Mouse (Mus musculus) heart, embryonic 11.5 days (tissue): ENCODE results near the gene Zfp575. TPM values are rescaled to one million over a fixed set of nuclear protein-coding genes. Genes with fewer than 3 reads are reported as not detected.
"Not testable (repeated sequence)": the region's sequence is repeated elsewhere in the genome, so short reads cannot be mapped to it uniquely, and the experiment has no call there.

Experiments
- ATAC-seq: fragments of 200-750 bp; cut with Nextera tagmentation; replicated peaks from 2 replicates; pipeline ENCODE4 v1.8.0; 2017; ENCODE audit warnings: moderate library complexity; ENCODE audit not compliant: insufficient number of reproducible peaks, low FRiP score, low TSS enrichment
- H3K27ac ChIP-seq: fragments of 300-500 bp; sonication (generic); 2 replicates; pipeline ENCODE4 v1.5.1; 2014; ENCODE audit warnings: mild to moderate bottlenecking, low read depth, low read length
- H3K27me3 ChIP-seq: fragments of 300-500 bp; sonication (generic); 2 replicates; pipeline ENCODE4 v1.6.1; 2014; ENCODE audit warnings: mild to moderate bottlenecking, low read length, mixed read lengths; ENCODE audit not compliant: control insufficient read depth, insufficient read depth
- H3K36me3 ChIP-seq: fragments of 300-500 bp; sonication (generic); 2 replicates; pipeline ENCODE4 v1.6.1; 2014; ENCODE audit warnings: mild to moderate bottlenecking, low read length, moderate library complexity, mixed read lengths; ENCODE audit not compliant: control insufficient read depth, insufficient read depth
- H3K4me1 ChIP-seq: fragments of 300-500 bp; sonication (generic); 2 replicates; pipeline ENCODE4 v1.6.1; 2014; ENCODE audit warnings: low read length; ENCODE audit not compliant: control insufficient read depth, insufficient read depth
- H3K4me2 ChIP-seq: fragments of 300-500 bp; sonication (generic); 2 replicates; pipeline ENCODE4 v1.6.1; 2014; ENCODE audit warnings: mild to moderate bottlenecking, moderate library complexity
- H3K4me3 ChIP-seq: fragments of 300-500 bp; sonication (generic); 2 replicates; pipeline ENCODE4 v1.5.1; 2014; ENCODE audit warnings: low read depth, low read length
- H3K9ac ChIP-seq: fragments of 300-500 bp; sonication (generic); 2 replicates; pipeline ENCODE4 v1.6.1; 2014; ENCODE audit warnings: mild to moderate bottlenecking, low read depth, low read length, moderate library complexity
- H3K9me3 ChIP-seq: fragments of 300-500 bp; sonication (generic); replicated peaks from 2 replicates; pipeline ENCODE4 v1.6.1; 2016; ENCODE audit warnings: low read length; ENCODE audit not compliant: control insufficient read depth
- WGBS: fragments of 180-500 bp; shearing (Covaris S2); extraction: QIAGEN DNeasy Blood & Tissue Kit; methylation state at CpG from one replicate; pipeline ENCODE4 v1.1.7; 2014; ENCODE audit not compliant: insufficient replicate concordance; 5-methylcytosine and 5-hydroxymethylcytosine counted together
- polyA plus RNA-seq: library from polyadenylated mRNA; unstranded; fragments of >200 nt; fragmentation: Nextera tagmentation; extraction: Ambion mirVana; gene quantifications from 2 replicates; pipeline ENCODE4 v1.2.1, GENCODE M21; 2014

The Zfp575 gene
- polyA plus RNA-seq, 1 experiment from 2014 or later, result 0.42 TPM

DNA sequence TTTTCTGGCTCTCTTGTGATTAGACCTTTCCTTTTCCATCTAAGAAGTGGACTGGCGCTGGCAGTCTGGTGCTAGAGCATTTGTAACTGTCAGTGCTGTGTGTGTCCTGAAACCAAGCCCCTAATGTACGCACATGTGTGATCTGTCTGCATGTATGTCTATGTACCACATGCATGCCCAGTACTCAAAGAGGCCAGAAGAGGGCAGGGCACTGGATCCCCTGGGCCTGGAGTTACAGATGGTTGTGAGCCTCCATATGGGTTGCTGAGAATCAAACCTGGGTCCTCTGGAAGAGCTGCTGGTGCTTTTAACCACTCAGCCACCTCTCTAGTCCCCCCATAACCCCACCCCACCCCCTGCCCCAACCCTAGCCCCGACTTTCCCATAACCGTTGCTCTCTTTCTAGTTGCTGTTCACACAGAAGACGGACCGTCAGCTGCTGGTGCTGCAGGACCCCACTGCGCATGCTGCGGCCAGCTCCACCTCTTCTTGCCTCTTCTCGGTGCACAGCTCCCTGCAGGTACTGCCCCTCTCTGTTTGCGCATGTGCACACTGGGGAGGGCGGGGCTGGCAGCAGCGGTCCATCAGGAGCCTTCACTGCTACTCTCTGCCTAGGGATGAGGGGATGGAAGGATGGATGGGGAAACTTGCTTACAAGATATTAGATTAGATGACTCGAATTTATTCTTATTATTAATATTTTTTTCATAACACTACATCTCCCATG lies 32.4 kb upstream of the Zfp575 start:
- no peaks in the 10 kb centered on the region for H3K4me1 ChIP-seq
- no peak for ATAC-seq
- peaks cover 3% of the 10 kb centered on the region; the same call in 1 of the 2 replicates for H3K27me3 ChIP-seq
- H3K4me2 ChIP-seq, result no peak overlapping the region
- no peaks in the 10 kb centered on the region for H3K36me3 ChIP-seq
- H3K27ac ChIP-seq, result no peak overlapping the region
- H3K9me3 ChIP-seq, result peaks cover 5% of the 10 kb centered on the region; the same call in 1 of the 2 replicates
- WGBS, result 41% methylated on average over 13 of the region's 13 CpGs
- no peak overlapping the region for H3K4me3 ChIP-seq
- no peak overlapping the region for H3K9ac ChIP-seq

DNA sequence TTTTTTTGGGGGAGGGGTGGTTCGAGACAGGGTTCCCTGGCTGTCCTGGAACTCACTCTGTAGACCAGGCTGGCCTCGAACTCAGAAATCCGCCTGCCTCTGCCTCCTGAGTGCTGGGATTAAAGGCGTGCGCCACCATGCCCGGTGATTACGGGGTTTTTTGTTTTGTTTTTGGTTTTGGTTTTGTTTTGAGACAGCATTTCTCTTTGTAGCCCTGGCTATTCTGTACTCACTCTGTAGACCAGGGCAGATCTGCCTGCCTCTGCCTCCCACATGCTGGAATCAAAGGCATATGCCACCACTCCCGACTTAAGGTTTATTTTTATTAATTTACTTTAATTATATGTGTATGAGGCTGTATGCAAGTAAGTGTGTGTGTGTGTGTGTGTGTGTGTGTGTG lies 30.9 kb upstream of the Zfp575 start:
- 85% methylated on average over 8 of the region's 8 CpGs for WGBS
- H3K36me3 ChIP-seq, H3K27me3 ChIP-seq, H3K4me3 ChIP-seq, H3K27ac ChIP-seq, H3K9me3 ChIP-seq, H3K4me1 ChIP-seq, H3K4me2 ChIP-seq, ATAC-seq, H3K9ac ChIP-seq: not testable (repeated sequence)

DNA sequence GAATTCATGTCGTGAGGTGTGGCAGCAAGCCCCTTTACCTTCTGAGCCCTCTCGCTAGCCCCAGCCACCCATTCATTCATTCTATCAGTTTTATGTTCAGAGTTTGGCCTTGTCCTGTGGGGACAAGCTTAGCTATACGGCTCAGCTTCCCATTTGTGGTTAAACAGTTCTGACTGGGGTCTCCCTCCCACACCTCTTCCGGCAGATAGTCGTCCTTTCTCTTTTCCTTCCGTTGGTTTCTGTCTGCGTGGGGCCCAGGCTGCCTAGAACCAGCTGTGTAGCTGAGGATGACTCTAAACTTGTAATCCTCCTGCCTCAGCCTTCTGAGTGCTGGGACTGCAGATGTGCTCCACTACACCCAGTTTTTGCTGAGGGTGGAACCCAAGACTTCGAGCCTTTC lies 30.3 kb upstream of the Zfp575 start:
- Histone ChIP-seq H3K9ac (no peak overlapping the region), H3K36me3 (no peaks in the 10 kb centered on the region), H3K4me3 (no peak overlapping the region), H3K4me1 (no peaks in the 10 kb centered on the region), H3K27ac (no peak overlapping the region), H3K9me3 (peaks cover 3% of the 10 kb centered on the region; the same call in 1 of the 2 replicates), H3K27me3 (peaks cover 11% of the 10 kb centered on the region), H3K4me2 (no peak overlapping the region)
- 62% methylated on average over 8 of the region's 8 CpGs for WGBS
- ATAC-seq, result no peak

DNA sequence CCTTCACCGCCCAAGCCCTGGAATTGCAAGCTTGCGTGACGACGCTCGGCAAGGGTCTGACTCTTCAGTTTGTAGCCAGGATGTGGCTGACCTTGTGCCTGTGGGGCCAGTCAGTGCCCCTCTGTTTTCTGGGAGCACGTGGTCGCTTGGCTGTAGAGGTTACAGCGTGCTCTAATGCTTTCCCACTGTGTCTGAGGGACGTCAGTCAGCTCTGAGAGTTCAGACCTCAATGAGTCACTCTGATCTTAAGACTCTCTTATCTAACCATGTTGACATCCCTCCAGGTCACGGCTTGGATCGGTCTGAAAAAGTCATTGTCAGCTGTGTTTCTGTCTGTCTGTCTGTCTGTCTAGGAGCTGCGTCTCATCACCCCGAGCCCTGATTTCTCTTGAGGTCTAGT lies 27.4 kb upstream of the Zfp575 start:
- peaks cover 15% of the 10 kb centered on the region; the same call in 1 of the 2 replicates for H3K4me1 ChIP-seq
- H3K4me3 ChIP-seq, result no peak overlapping the region
- 57% methylated on average over 13 of the region's 13 CpGs for WGBS
- no peaks in the 10 kb centered on the region for H3K36me3 ChIP-seq
- ATAC-seq, result no peak
- no peak overlapping the region for H3K4me2 ChIP-seq
- no peak overlapping the region for H3K9ac ChIP-seq
- H3K27ac ChIP-seq, result no peak overlapping the region
- no peaks in the 10 kb centered on the region for H3K9me3 ChIP-seq
- peaks cover 36% of the 10 kb centered on the region for H3K27me3 ChIP-seq

DNA sequence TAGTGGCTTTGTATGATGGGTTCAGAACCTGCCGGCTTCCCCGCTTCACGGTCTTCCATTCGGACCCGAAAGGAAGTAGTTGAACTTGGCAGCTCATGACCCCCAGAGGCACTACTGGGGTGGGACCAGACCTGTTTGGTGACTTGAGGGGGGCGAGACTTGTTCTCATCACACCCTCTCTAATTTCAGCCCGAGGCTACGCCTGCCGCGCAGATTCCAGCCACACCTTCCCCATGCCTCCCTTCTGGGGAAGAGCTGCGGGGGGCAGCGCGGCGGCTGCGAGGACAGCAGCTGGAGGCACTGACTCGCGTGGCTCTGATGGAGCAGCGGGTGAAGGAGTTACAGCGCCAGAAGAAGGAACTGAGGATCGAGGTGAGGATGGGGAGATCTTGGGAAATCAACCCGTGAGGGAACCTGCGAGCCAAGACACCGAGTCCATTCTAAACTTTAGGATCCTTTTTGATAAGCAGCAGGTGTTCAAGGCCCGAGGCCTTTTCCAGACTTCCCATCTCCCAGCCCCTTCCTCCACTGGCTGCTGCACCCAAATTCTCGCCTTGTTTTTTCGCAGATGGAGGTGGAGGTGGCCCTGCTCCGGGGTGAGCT lies 25.0 kb upstream of the Zfp575 start:
- Histone ChIP-seq H3K4me3 (peak overlapping the region; percentile 21), H3K9ac (no peak overlapping the region), H3K36me3 (no peaks in the 10 kb centered on the region), H3K4me2 (peak overlapping the region; percentile 37), H3K4me1 (peaks cover 15% of the 10 kb centered on the region; the same call in 1 of the 2 replicates), H3K27me3 (peaks cover 48% of the 10 kb centered on the region), H3K27ac (no peak overlapping the region), H3K9me3 (no peaks in the 10 kb centered on the region)
- no peak for ATAC-seq
- WGBS, result 5% methylated on average over 27 of the region's 27 CpGs

DNA sequence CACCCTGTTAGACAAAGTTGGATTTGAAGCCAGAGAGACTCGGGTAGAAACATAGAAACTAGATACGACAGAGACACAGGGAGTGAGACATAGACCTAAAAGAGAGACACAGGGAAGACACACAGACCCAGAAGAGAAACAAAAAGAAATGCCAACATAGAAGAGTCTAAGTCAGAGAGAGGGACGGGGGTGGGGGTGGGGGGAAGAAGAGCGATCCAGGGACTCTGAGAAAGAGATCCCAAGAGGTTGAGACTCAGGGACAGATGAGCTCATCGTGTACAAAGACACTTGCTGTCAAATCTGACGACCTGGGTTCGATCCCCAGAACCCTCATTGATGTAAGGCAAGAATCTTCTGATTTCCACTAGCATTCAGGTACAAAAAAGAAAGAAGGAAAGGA lies 24.3 kb upstream of the Zfp575 start:
- 0 out of 2 replicates have a peak overlapping the region, but pooled peaks have one; percentile 6 for H3K9ac ChIP-seq

GRCm38 (mm10) chr7:24610879-24611494 lies 23.5 kb upstream of the Zfp575 start:
- Histone ChIP-seq H3K4me1 (peaks cover 15% of the 10 kb centered on the region; the same call in 1 of the 2 replicates), H3K36me3 (no peaks in the 10 kb centered on the region), H3K9me3 (no peaks in the 10 kb centered on the region), H3K4me3 (peak overlapping the region; percentile 49), H3K9ac (peak overlapping the region; percentile 8), H3K27me3 (peaks cover 51% of the 10 kb centered on the region), H3K27ac (no peak overlapping the region), H3K4me2 (peak overlapping the region; percentile 62)
- peak; percentile 65 for ATAC-seq
- 1% methylated on average over 36 of the region's 36 CpGs for WGBS

More for the DNA sequence above, 24.3 kb upstream of the Zfp575 start:
- peak overlapping the region; percentile 49 for H3K4me3 ChIP-seq
- WGBS, result 15% methylated on average over 7 of the region's 7 CpGs
- no peaks in the 10 kb centered on the region for H3K36me3 ChIP-seq
- no peaks in the 10 kb centered on the region for H3K9me3 ChIP-seq
- no peak overlapping the region for H3K27ac ChIP-seq
- peaks cover 15% of the 10 kb centered on the region; the same call in 1 of the 2 replicates for H3K4me1 ChIP-seq
- peaks cover 51% of the 10 kb centered on the region for H3K27me3 ChIP-seq
- peak overlapping the region; percentile 62 for H3K4me2 ChIP-seq
- no peak for ATAC-seq

DNA sequence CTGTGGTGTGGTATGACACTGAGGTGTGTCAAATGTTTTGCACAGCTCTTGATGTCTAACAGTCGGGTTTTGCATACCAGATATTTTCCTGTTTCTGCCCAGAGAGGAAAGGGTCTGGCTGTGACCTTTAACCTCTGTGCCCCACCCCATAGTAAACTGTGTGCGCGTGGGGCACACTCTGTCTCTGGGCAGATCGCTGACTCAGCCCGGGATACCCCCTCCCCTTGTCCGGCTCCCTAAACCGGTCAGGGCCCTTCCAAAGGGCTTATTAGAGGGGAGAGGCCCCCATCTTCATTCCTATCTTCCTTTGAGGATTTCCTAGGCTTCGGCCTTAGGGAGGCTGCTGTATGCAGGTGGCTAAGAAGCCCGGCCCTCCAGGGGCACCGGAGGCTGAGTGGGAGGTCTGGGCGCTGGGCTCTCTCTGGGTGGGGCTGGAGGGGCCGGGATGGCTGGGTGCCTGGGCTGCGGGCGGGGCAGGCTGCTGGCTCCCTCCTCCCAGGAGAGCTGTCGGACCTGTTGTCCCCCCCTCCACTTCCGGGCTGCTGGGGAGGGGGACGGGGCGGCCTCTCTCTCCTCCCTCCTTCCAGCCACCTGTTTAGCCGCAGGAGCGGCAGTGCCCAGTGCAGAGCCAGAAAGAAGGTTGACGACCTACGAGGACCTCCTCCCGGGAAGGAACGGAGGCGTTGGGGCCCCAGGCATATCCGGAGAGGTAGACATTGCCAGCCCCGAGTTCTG lies 22.9 kb upstream of the Zfp575 start, which contains the start of gene Phldb3:
Phldb3 (plus strand) TSS at position 620 of the 735 bp plus-strand sequence.
- peak within 1 kb of the TSS; percentile 62 for H3K4me2 ChIP-seq
- H3K27me3 ChIP-seq, result peaks cover 51% of the 10 kb centered on the region
- no peaks in the 10 kb centered on the region for H3K36me3 ChIP-seq
- H3K9ac ChIP-seq, result peak within 1 kb of the TSS; percentile 8
- H3K9me3 ChIP-seq, result no peaks in the 10 kb centered on the region
- H3K27ac ChIP-seq, result no peak within 1 kb of the TSS
- peaks cover 15% of the 10 kb centered on the region; the same call in 1 of the 2 replicates for H3K4me1 ChIP-seq
- WGBS, result 4% methylated on average over 27 of the region's 27 CpGs
- peak; percentile 43; the same call in 1 of the 2 replicates for ATAC-seq
- peak within 1 kb of the TSS; percentile 49 for H3K4me3 ChIP-seq
